Mouse (Mus musculus): ENCODE results near the gene Rplp2. TPM values are rescaled to one million over a fixed set of nuclear protein-coding genes. Genes with fewer than 3 reads are reported as not detected.

Gene Rplp2
- polyA plus RNA-seq, 1 experiment from 2014 or later = 1,526 TPM

DNA sequence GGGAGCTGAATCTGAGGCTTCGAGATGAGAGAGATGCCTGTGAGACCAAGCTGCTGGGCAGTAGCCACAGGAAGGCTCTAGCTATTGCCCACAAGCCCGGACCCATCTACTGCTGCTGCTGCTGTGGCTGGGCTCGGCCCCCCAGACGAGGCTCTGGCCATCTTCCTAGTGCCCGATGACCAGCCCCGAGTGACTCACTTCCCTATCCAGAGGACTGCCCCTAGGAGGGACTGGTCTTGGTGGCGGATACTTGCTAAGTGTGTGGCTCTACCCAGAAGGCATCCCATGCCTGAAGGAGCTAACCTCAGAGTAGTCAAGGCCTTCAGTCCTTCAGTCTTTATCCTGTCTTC, 18.9 kb downstream of the Rplp2 start:
- H3K27me3 ChIP-seq (replicated peaks) = peaks cover 44% of the 10 kb centered on the region
- no peak overlapping the region for H3K4me2 ChIP-seq (replicated peaks)
- H3K27ac ChIP-seq = no peak overlapping the region
- WGBS = 83% methylated on average over 7 of the region's 7 CpGs
- no peak overlapping the region for H3K9ac ChIP-seq
- no peak for ATAC-seq
- H3K36me3 ChIP-seq = peaks cover 13% of the 10 kb centered on the region
- H3K4me1 ChIP-seq (replicated peaks) = peaks cover 54% of the 10 kb centered on the region
- no peaks in the 10 kb centered on the region for H3K9me3 ChIP-seq
- no peak overlapping the region for H3K4me3 ChIP-seq (replicated peaks)

DNA sequence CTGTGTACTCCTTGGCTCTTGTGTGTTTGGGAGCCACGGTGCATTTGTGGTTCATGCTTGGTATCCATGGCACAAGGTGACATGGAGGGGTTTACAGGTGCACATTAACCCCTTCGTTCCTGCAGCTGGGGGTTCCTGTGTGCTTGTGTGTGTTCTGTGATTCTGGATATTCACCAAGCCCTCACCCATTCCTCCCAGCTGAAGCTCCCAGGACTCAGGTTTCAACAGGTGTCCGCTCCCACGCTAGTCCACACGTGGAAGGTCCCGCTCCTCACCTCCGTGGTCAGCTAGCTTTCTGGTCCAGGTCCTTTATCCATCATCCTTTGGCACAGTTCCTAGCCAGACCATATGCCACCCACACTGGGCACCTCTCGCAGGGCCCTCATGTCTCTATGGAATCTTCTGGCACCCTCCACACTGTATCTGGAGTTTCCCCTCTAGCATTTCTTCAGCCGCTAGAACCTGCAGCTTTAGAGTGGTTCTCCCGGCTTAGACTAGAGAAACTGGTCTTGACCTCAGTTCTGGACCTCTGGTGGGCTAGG, 19.5 kb downstream of the Rplp2 start:
- Histone ChIP-seq H3K4me2 (replicated peaks) (peak overlapping the region; percentile 86), H3K9ac (peak overlapping the region; percentile 82; the same call in 1 of the 2 replicates), H3K27ac (peak overlapping the region; percentile 59; the same call in 1 of the 2 replicates), H3K36me3 (peaks cover 19% of the 10 kb centered on the region), H3K9me3 (no peaks in the 10 kb centered on the region), H3K4me1 (replicated peaks) (peaks cover 48% of the 10 kb centered on the region), H3K27me3 (replicated peaks) (peaks cover 38% of the 10 kb centered on the region), H3K4me3 (replicated peaks) (peak overlapping the region; percentile 82)
- ATAC-seq = no peak
- WGBS = 65% methylated on average over 10 of the region's 10 CpGs

GRCm38 (mm10) chr7:141467230-141468030, 20.3 kb downstream of the Rplp2 start, which contains the start of gene Cd151:
TSS of gene Cd151 (plus strand) at chr7:141467392.
- Histone ChIP-seq H3K4me3 (replicated peaks) (peak within 1 kb of the TSS; percentile 82), H3K36me3 (peaks cover 19% of the 10 kb centered on the region), H3K4me1 (replicated peaks) (peaks cover 42% of the 10 kb centered on the region), H3K9me3 (no peaks in the 10 kb centered on the region), H3K9ac (peak within 1 kb of the TSS; percentile 82), H3K27me3 (replicated peaks) (peaks cover 30% of the 10 kb centered on the region), H3K27ac (peak within 1 kb of the TSS; percentile 89), H3K4me2 (replicated peaks) (peak within 1 kb of the TSS; percentile 86)
- peak; percentile 88 for ATAC-seq
- WGBS = 2% methylated on average over 52 of the region's 52 CpGs

GRCm38 (mm10) chr7:141468164-141468521, 21.0 kb downstream of the Rplp2 start:
- Histone ChIP-seq H3K27me3 (replicated peaks) (peaks cover 24% of the 10 kb centered on the region), H3K9ac (peak overlapping the region; percentile 82), H3K27ac (peak overlapping the region; percentile 89), H3K36me3 (peaks cover 22% of the 10 kb centered on the region), H3K9me3 (no peaks in the 10 kb centered on the region), H3K4me3 (replicated peaks) (peak overlapping the region; percentile 82), H3K4me2 (replicated peaks) (peak overlapping the region; percentile 86), H3K4me1 (replicated peaks) (peaks cover 42% of the 10 kb centered on the region)
- ATAC-seq = peak; percentile 27
- 11% methylated on average over 5 of the region's 5 CpGs for WGBS

DNA sequence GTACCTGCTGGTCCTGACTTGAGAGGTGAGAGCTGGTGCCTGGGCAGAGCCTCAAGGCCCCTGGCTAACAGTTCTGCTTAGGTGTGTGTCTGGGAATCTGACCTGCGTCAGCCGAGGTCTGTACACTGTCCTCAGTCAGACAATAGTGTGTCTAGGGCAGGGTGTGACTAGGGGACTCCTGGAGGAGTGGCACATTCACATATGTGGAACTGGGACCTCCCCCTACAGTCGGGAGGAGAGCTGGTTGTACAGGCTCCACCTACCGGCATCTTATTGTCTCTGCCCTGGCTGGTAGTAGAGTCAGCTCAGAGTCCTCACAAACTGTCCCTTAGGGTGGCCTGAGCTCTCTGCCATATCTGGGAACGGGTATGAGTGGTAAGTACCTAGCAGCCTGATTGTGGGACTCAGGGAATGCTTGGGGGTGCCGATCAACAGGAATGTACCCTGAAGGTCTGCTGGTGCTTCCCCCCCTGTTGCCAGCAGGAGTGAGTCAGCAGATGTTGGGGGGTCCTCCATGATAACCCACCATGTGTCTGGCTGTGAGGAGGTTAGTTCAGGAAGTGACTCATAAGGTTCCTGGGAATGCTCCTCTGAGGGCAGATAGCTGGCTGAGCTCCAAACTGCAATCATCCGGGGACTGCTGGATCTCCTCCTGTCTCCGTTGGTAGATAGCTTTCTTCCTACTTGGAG, 21.5 kb downstream of the Rplp2 start:
- WGBS = 3% methylated on average over 8 of the region's 8 CpGs
- H3K27ac ChIP-seq = peak overlapping the region; percentile 89
- H3K4me2 ChIP-seq (replicated peaks) = peak overlapping the region; percentile 86
- peak; percentile 74 for ATAC-seq
- peak overlapping the region; percentile 82 for H3K4me3 ChIP-seq (replicated peaks)
- H3K36me3 ChIP-seq = peaks cover 22% of the 10 kb centered on the region
- peak overlapping the region; percentile 82 for H3K9ac ChIP-seq
- no peaks in the 10 kb centered on the region for H3K9me3 ChIP-seq
- H3K27me3 ChIP-seq (replicated peaks) = peaks cover 18% of the 10 kb centered on the region
- H3K4me1 ChIP-seq (replicated peaks) = peaks cover 47% of the 10 kb centered on the region

DNA sequence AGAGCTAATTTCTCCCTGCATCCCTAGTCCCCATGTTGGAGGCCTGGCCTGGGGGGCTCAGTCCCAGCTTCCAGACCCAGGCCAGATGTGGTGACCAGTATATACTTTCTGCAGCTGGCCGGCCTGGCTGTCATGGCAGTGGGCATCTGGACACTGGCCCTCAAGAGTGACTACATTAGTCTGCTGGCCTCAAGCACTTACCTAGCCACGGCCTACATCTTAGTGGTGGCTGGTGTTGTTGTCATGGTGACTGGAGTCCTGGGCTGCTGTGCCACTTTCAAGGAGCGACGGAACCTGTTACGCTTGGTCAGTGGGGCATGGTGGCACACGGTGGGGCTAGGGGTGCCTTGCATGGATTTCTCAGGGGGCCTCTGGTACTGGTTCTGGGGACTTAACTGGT, 22.2 kb downstream of the Rplp2 start:
- no peak for ATAC-seq
- Histone ChIP-seq H3K4me1 (replicated peaks) (peaks cover 51% of the 10 kb centered on the region), H3K36me3 (peaks cover 22% of the 10 kb centered on the region), H3K27ac (peak overlapping the region; percentile 89), H3K4me3 (replicated peaks) (peak overlapping the region; percentile 82; the same call in 1 of the 2 replicates), H3K27me3 (replicated peaks) (peaks cover 12% of the 10 kb centered on the region), H3K9me3 (no peaks in the 10 kb centered on the region), H3K9ac (peak overlapping the region; percentile 82), H3K4me2 (replicated peaks) (peak overlapping the region; percentile 86)
- 85% methylated on average over 6 of the region's 6 CpGs for WGBS

GRCm38 (mm10) chr7:141469901-141470636, 22.9 kb downstream of the Rplp2 start:
- Histone ChIP-seq H3K9ac (peak overlapping the region; percentile 82; the same call in 1 of the 2 replicates), H3K9me3 (no peaks in the 10 kb centered on the region), H3K4me3 (replicated peaks) (no peak overlapping the region), H3K4me2 (replicated peaks) (0 out of 2 replicates have a peak overlapping the region, but pooled peaks have one; percentile 86), H3K27me3 (replicated peaks) (peaks cover 4% of the 10 kb centered on the region; the same call in 1 of the 2 replicates), H3K27ac (no peak overlapping the region), H3K4me1 (replicated peaks) (peaks cover 46% of the 10 kb centered on the region), H3K36me3 (peaks cover 22% of the 10 kb centered on the region)
- WGBS = 90% methylated on average over 18 of the region's 18 CpGs
- no peak for ATAC-seq

DNA sequence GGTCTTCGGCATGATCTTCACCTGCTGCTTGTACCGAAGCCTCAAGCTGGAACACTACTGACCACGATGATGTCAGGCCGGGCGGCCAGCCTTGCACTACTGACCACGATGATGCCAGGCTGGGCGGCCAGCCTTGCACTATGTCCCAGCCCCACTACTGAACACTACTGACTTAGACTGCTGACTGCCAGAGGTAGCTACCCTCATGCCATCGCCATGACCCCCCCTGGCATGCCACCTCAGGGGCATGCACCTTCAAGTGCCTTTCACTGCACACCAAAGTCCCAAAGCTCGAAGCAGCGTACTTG, 23.4 kb downstream of the Rplp2 start:
- Histone ChIP-seq H3K27me3 (replicated peaks) (0 out of 2 replicates have a peak, but pooled peaks cover 4% of the 10 kb centered on the region), H3K36me3 (peaks cover 22% of the 10 kb centered on the region), H3K4me2 (replicated peaks) (no peak overlapping the region), H3K27ac (no peak overlapping the region), H3K4me1 (replicated peaks) (peaks cover 43% of the 10 kb centered on the region), H3K9ac (no peak overlapping the region), H3K9me3 (no peaks in the 10 kb centered on the region), H3K4me3 (replicated peaks) (no peak overlapping the region)
- ATAC-seq = no peak
- WGBS = 98% methylated on average over 10 of the region's 10 CpGs

GRCm38 (mm10) chr7:141471236-141471635, 24.1 kb downstream of the Rplp2 start:
- 0 out of 2 replicates have a peak, but pooled peaks cover 4% of the 10 kb centered on the region for H3K27me3 ChIP-seq (replicated peaks)
- no peak overlapping the region for H3K27ac ChIP-seq
- H3K4me3 ChIP-seq (replicated peaks) = no peak overlapping the region
- 83% methylated on average over 1 of the region's 1 CpGs for WGBS
- no peak for ATAC-seq
- peaks cover 22% of the 10 kb centered on the region for H3K36me3 ChIP-seq
- no peak overlapping the region for H3K4me2 ChIP-seq (replicated peaks)
- H3K9ac ChIP-seq = no peak overlapping the region
- H3K9me3 ChIP-seq = no peaks in the 10 kb centered on the region
- peaks cover 49% of the 10 kb centered on the region for H3K4me1 ChIP-seq (replicated peaks)

DNA sequence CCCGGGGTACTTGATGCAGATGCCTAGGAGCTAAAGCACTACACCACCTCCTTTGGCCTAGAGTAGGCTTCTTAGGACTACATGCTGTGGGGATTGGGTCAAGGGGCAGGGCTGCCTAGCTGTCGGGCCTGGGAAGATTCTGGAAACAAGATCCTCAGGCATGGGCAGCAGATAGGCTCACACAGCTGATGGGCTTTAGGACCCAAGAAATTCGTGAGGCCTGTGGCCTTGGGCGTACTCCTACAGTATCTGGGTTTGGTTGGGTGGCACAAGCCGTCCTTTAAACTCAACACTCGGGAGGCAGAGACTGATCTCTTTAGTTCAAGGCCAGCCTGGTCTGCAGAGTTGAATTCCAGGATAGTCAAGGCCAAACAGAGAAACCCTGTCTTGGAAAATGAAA, 25.1 kb downstream of the Rplp2 start:
- H3K27ac ChIP-seq = no peak overlapping the region
- no peak overlapping the region for H3K4me3 ChIP-seq (replicated peaks)
- peaks cover 22% of the 10 kb centered on the region for H3K36me3 ChIP-seq
- H3K4me1 ChIP-seq (replicated peaks) = peaks cover 51% of the 10 kb centered on the region
- no peak overlapping the region for H3K4me2 ChIP-seq (replicated peaks)
- no peaks in the 10 kb centered on the region for H3K27me3 ChIP-seq (replicated peaks)
- H3K9ac ChIP-seq = no peak overlapping the region
- H3K9me3 ChIP-seq = no peaks in the 10 kb centered on the region
- no peak for ATAC-seq
- 75% methylated on average over 6 of the region's 6 CpGs for WGBS

DNA sequence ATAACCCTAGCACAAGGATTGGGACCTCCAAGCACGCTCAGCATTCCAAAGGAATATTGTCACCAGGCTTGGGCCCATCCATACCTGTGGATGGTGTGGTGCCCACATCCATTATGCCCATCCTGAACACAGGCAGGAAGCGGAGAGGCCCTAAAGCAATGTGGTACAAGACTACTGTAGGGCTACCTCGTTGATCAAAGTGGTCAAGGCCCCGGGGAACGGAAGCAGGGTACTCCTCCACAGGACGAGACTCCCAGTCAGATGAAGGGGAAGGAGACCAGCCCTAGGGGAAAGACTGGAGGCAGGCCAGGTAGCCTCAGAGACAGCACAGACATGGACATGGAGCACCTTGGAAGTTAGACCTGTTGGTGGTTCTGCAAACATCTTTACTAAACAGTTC, 25.6 kb downstream of the Rplp2 start:
- no peak overlapping the region for H3K27ac ChIP-seq
- ATAC-seq = no peak
- no peaks in the 10 kb centered on the region for H3K9me3 ChIP-seq
- H3K4me3 ChIP-seq (replicated peaks) = no peak overlapping the region
- H3K36me3 ChIP-seq = peaks cover 22% of the 10 kb centered on the region
- H3K4me1 ChIP-seq (replicated peaks) = peaks cover 56% of the 10 kb centered on the region
- 80% methylated on average over 6 of the region's 6 CpGs for WGBS
- H3K27me3 ChIP-seq (replicated peaks) = no peaks in the 10 kb centered on the region
- no peak overlapping the region for H3K4me2 ChIP-seq (replicated peaks)
- no peak overlapping the region for H3K9ac ChIP-seq

GRCm38 (mm10) chr7:141474160-141474559, 27.0 kb downstream of the Rplp2 start:
- H3K4me2 ChIP-seq (replicated peaks) = peak overlapping the region; percentile 83
- WGBS = 8% methylated on average over 5 of the region's 5 CpGs

More at GRCm38 (mm10) chr7:141474160-141474559, 27.0 kb downstream of the Rplp2 start:
- Histone ChIP-seq H3K9me3 (no peaks in the 10 kb centered on the region), H3K27me3 (replicated peaks) (no peaks in the 10 kb centered on the region), H3K9ac (peak overlapping the region; percentile 79), H3K4me1 (replicated peaks) (peaks cover 50% of the 10 kb centered on the region), H3K27ac (no peak overlapping the region), H3K4me3 (replicated peaks) (peak overlapping the region; percentile 69), H3K36me3 (peaks cover 22% of the 10 kb centered on the region)
- ATAC-seq = no peak
